Mouse (Mus musculus) neural tube, embryonic 13.5 days (tissue): ENCODE measurements around the gene Serinc2. TPM values are rescaled to one million over a fixed set of nuclear protein-coding genes. Genes with fewer than 3 reads are reported as not detected.

Experiments used
- ATAC-seq: fragments of 200-750 bp; cut with Nextera tagmentation; 2 replicates; pipeline ENCODE4 v1.8.0; 2017; ENCODE audit warnings: low read depth, mild to moderate bottlenecking, moderate TSS enrichment, moderate library complexity
- H3K27ac ChIP-seq: fragments of 300-500 bp; sonication (generic); replicated peaks from 2 replicates; pipeline ENCODE4 v1.5.1; 2015; ENCODE audit warnings: moderate library complexity, mild to moderate bottlenecking, inconsistent platforms
- H3K27me3 ChIP-seq: fragments of 300-500 bp; sonication (generic); 2 replicates; pipeline ENCODE4 v1.6.1; 2015; ENCODE audit warnings: mild to moderate bottlenecking, inconsistent platforms
- H3K36me3 ChIP-seq: fragments of 300-500 bp; sonication (generic); 2 replicates; pipeline ENCODE4 v1.6.1; 2015; ENCODE audit warnings: mild to moderate bottlenecking, inconsistent platforms
- H3K4me1 ChIP-seq: fragments of 300-500 bp; sonication (generic); replicated peaks from 2 replicates; pipeline ENCODE4 v1.6.1; 2015; ENCODE audit warnings: inconsistent platforms
- H3K4me2 ChIP-seq: fragments of 300-500 bp; sonication (generic); 2 replicates; pipeline ENCODE4 v1.6.1; 2015; ENCODE audit warnings: inconsistent platforms, mild to moderate bottlenecking, moderate library complexity
- H3K4me3 ChIP-seq: fragments of 300-500 bp; sonication (generic); 2 replicates; pipeline ENCODE4 v1.5.1; 2015; ENCODE audit warnings: mild to moderate bottlenecking, inconsistent platforms
- H3K9ac ChIP-seq: fragments of 300-500 bp; sonication (generic); 2 replicates; pipeline ENCODE4 v1.6.1; 2015; ENCODE audit warnings: moderate library complexity, mild to moderate bottlenecking, inconsistent platforms
- H3K9me3 ChIP-seq: fragments of 300-500 bp; sonication (generic); 2 replicates; pipeline ENCODE4 v1.6.1; 2016; ENCODE audit warnings: inconsistent platforms
- WGBS: fragments of 180-500 bp; shearing (Covaris S2); methylation state at CpG from one replicate; pipeline ENCODE4 v1.1.7; 2015; 5-methylcytosine and 5-hydroxymethylcytosine counted together
- polyA plus RNA-seq: library from polyadenylated mRNA; unstranded; fragments of >200 nt; fragmentation: Nextera tagmentation; extraction: Ambion mirVana; gene quantifications from 2 replicates; pipeline ENCODE4 v1.2.1, GENCODE M21; 2015

Gene Serinc2
- polyA plus RNA-seq, result 53.5 and 60.1 TPM in 2 replicates

DNA sequence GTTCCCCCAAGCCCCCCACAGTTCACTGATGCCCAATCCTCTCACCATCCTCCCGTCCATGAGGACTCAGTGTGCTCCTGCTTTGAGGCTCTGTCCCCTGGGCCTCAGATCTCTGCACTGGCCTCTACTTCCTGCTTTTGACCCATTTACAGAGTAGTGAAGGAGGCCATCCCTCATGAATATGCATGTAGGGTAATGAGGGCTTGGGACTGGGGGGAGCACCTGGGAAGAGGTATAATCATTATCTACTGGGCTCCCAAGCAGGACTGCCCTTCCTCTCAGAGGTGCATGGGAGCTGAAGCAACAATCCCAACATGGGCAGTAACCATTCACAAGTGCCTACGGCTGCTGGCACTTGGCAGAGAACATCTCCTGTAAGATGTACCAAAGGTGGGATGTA, at the start of gene Serinc2:
Gene Serinc2 (minus strand): TSS at position 101 of the 400 bp plus-strand sequence.
- H3K36me3 ChIP-seq, result no peaks in the 10 kb centered on the region
- no peak within 1 kb of the TSS for H3K4me3 ChIP-seq
- no peak for ATAC-seq
- 74% methylated on average over 2 of the region's 2 CpGs for WGBS
- H3K9ac ChIP-seq, result no peak within 1 kb of the TSS
- no peak within 1 kb of the TSS for H3K27ac ChIP-seq
- peaks cover 12% of the 10 kb centered on the region for H3K27me3 ChIP-seq
- peaks cover 13% of the 10 kb centered on the region for H3K4me1 ChIP-seq
- no peaks in the 10 kb centered on the region for H3K9me3 ChIP-seq
- no peak within 1 kb of the TSS for H3K4me2 ChIP-seq

DNA sequence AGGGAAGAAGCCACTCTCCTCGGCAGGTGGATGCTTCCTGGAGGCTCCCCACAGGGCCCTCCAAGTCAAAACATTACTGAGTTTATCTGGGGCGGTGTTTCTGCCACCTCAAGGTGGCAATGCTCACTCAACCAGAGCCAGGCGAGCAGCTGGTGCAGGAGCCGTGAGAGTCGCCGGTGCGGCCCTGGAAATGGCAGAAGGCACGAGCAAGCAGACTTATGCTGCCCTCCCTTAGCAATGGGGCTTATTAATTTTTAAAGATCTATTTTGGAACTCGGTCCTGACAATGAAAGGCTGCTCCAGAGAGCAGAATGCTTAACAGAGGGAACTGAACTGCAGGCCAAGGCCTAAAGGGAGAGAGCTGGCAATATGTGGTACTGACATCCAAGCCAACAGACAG, 48.4 kb upstream of the Serinc2 start:
- H3K27me3 ChIP-seq, result no peaks in the 10 kb centered on the region
- no peak overlapping the region for H3K4me3 ChIP-seq
- H3K9me3 ChIP-seq, result no peaks in the 10 kb centered on the region
- no peak overlapping the region for H3K27ac ChIP-seq
- no peak overlapping the region for H3K9ac ChIP-seq
- peaks cover 82% of the 10 kb centered on the region for H3K36me3 ChIP-seq
- WGBS, result 76% methylated on average over 9 of the region's 9 CpGs
- ATAC-seq, result no peak
- H3K4me2 ChIP-seq, result no peak overlapping the region
- H3K4me1 ChIP-seq, result no peaks in the 10 kb centered on the region

DNA sequence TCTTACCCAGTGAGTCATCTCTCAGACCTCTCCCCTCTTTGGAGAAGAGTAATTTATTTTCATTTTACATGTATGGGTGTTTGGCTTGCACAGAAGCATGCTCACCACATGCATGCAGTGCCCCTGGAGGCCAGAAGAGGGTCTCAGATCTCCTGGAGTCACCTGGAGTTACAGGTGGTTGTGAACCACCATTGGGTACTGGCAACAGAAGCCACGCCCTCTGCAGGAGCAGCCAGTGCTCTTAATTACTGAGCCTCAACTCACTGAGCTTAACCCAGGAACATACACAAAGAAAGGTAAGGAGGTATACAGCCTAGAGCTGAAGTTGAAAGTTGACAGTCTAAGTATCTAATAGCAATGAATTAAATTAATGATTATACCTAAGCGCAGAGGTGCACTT, 46.4 kb upstream of the Serinc2 start:
- H3K36me3 ChIP-seq, result peaks cover 82% of the 10 kb centered on the region
- 95% methylated on average over 2 of the region's 2 CpGs for WGBS
- H3K4me2 ChIP-seq, result no peak overlapping the region

GRCm38 (mm10) chr4:130323607-130324006, 44.6 kb upstream of the Serinc2 start:
- Histone ChIP-seq H3K27me3 (no peaks in the 10 kb centered on the region), H3K36me3 (peaks cover 86% of the 10 kb centered on the region), H3K4me1 (no peaks in the 10 kb centered on the region), H3K4me3 (no peak overlapping the region), H3K9me3 (no peaks in the 10 kb centered on the region), H3K4me2 (no peak overlapping the region), H3K9ac (no peak overlapping the region), H3K27ac (no peak overlapping the region)
- 82% methylated on average over 5 of the region's 5 CpGs for WGBS
- no peak for ATAC-seq

More for the DNA sequence above, 46.4 kb upstream of the Serinc2 start:
- no peaks in the 10 kb centered on the region for H3K27me3 ChIP-seq
- no peak overlapping the region for H3K4me3 ChIP-seq
- no peak overlapping the region for H3K9ac ChIP-seq
- no peaks in the 10 kb centered on the region for H3K4me1 ChIP-seq
- H3K9me3 ChIP-seq, result no peaks in the 10 kb centered on the region
- no peak for ATAC-seq
- no peak overlapping the region for H3K27ac ChIP-seq

DNA sequence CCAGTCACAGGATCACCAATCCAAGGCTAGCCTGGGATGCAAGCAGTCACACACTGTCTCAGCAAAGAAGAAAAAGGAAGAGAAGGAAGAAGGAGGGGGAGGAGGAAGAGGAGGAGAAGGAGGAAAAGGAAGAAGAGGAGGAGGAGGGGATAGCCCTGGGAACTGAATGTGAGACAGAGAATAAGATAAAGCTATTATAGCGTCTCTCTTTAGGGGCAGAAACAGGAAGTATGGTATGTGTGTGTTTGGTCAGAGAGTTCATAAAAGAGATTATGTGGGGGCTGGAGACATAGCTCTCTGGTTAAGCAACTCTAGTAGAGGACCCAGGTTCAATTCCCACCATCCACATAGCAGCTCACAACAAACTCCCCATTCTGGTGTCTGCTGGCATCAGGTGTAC, 44.2 kb upstream of the Serinc2 start:
- H3K4me2 ChIP-seq, result no peak overlapping the region
- H3K4me1 ChIP-seq, result no peaks in the 10 kb centered on the region
- H3K9me3 ChIP-seq, result no peaks in the 10 kb centered on the region
- no peak for ATAC-seq
- H3K36me3 ChIP-seq, result peaks cover 86% of the 10 kb centered on the region
- H3K4me3 ChIP-seq, result no peak overlapping the region
- H3K9ac ChIP-seq, result no peak overlapping the region
- H3K27ac ChIP-seq, result no peak overlapping the region
- H3K27me3 ChIP-seq, result no peaks in the 10 kb centered on the region
- 88% methylated on average over 1 of the region's 1 CpGs for WGBS

GRCm38 (mm10) chr4:130322567-130322966, 43.6 kb upstream of the Serinc2 start:
- Histone ChIP-seq H3K4me1 (no peaks in the 10 kb centered on the region), H3K36me3 (peaks cover 87% of the 10 kb centered on the region), H3K27ac (no peak overlapping the region), H3K4me2 (no peak overlapping the region), H3K9ac (no peak overlapping the region), H3K27me3 (no peaks in the 10 kb centered on the region), H3K9me3 (no peaks in the 10 kb centered on the region), H3K4me3 (no peak overlapping the region)
- WGBS, result 82% methylated on average over 7 of the region's 7 CpGs
- no peak for ATAC-seq

- no peaks in the 10 kb centered on the region for H3K27me3 ChIP-seq
- peaks cover 83% of the 10 kb centered on the region for H3K36me3 ChIP-seq
Measured at GRCm38 (mm10) chr4:130321640-130322039, 42.6 kb upstream of the Serinc2 start.

DNA sequence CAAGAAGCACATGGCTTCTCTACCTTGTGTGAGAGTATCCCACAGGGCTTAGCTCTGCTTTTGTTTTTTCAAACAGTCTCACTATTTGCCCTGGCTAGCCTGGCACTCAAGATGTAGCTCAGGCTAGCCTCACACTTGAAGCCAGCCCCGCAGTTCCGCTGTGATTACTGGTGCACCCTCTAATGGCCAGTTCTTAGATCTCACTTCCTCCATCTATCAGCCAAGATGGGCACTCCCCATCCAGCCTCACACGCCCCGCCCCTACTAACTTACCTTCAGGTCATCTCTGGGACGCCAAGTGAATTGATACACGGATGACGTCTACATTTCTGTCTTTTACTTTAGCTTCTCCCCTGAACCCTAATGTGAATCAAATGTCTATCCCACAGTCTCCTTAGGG, 40.6 kb upstream of the Serinc2 start:
- H3K36me3 ChIP-seq, result peaks cover 82% of the 10 kb centered on the region
- no peak for ATAC-seq
- no peaks in the 10 kb centered on the region for H3K9me3 ChIP-seq
- no peak overlapping the region for H3K27ac ChIP-seq
- no peaks in the 10 kb centered on the region for H3K27me3 ChIP-seq
- no peak overlapping the region for H3K4me3 ChIP-seq
- H3K9ac ChIP-seq, result no peak overlapping the region
- WGBS, result 86% methylated on average over 7 of the region's 7 CpGs
- no peaks in the 10 kb centered on the region for H3K4me1 ChIP-seq
- no peak overlapping the region for H3K4me2 ChIP-seq

More at GRCm38 (mm10) chr4:130321640-130322039, 42.6 kb upstream of the Serinc2 start:
- whole genome bisulfite sequencing, result 93% methylated on average over 7 of the region's 7 CpGs
- H3K9ac ChIP-seq, result no peak overlapping the region
- H3K4me3 ChIP-seq, result no peak overlapping the region
- no peaks in the 10 kb centered on the region for H3K4me1 ChIP-seq
- no peaks in the 10 kb centered on the region for H3K9me3 ChIP-seq
- H3K4me2 ChIP-seq, result no peak overlapping the region
- H3K27ac ChIP-seq, result no peak overlapping the region
- no peak for ATAC-seq

- ATAC-seq, result no peak
- H3K27me3 ChIP-seq, result no peaks in the 10 kb centered on the region
- H3K36me3 ChIP-seq, result peaks cover 82% of the 10 kb centered on the region
- 67% methylated on average over 3 of the region's 3 CpGs for WGBS
- H3K4me3 ChIP-seq, result no peak overlapping the region
- no peak overlapping the region for H3K9ac ChIP-seq
- no peaks in the 10 kb centered on the region for H3K4me1 ChIP-seq
- no peak overlapping the region for H3K4me2 ChIP-seq
- H3K9me3 ChIP-seq, result no peaks in the 10 kb centered on the region
- no peak overlapping the region for H3K27ac ChIP-seq
Measured at GRCm38 (mm10) chr4:130318122-130318521, 39.1 kb upstream of the Serinc2 start.

DNA sequence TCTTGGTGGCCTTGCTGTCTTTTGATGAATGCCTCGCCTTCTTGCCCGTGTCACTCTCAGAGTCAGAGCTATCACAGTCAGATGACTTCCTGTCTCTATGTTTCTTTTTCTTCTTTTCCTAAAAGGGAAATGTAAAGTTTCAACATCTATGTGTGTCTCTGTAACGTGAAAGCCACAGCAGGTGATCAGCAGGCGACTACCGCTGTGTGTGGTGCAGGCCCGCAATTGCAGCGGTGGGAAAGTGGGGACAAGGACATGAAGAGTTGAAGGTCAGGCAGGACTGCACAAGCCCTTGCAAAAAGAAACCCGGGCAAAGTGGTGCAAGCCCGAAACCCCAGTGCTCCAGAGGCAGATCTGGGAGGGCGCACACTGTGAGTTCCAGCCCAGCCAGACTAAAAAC, 37.7 kb upstream of the Serinc2 start:
- 82% methylated on average over 10 of the region's 10 CpGs for WGBS
- Histone ChIP-seq H3K27ac (no peak overlapping the region), H3K4me2 (no peak overlapping the region), H3K9ac (no peak overlapping the region), H3K27me3 (no peaks in the 10 kb centered on the region), H3K9me3 (no peaks in the 10 kb centered on the region), H3K36me3 (peaks cover 76% of the 10 kb centered on the region), H3K4me1 (no peaks in the 10 kb centered on the region), H3K4me3 (no peak overlapping the region)
- no peak for ATAC-seq

GRCm38 (mm10) chr4:130315771-130316527, 36.9 kb upstream of the Serinc2 start:
- peaks cover 74% of the 10 kb centered on the region for H3K36me3 ChIP-seq

DNA sequence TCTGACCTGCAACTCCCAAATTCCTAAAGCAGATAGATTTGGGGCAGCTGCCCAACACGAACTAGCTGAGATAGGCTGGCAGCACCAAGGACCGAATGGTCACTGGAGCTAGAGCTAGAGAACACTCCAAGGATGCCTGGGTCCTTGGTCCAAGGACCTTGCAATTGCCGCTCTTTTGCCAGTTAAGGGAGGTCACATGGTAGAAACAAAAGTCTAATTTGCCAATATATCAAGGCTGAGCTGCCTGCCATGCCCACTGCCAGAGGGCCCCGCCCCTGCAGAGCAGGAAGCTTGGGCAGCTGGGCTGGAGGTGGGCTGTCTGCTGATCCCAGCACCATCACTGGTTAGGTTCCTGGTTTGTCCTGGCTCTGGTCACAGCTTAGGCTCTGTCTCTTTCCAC, 34.5 kb upstream of the Serinc2 start:
- WGBS, result 93% methylated on average over 4 of the region's 4 CpGs
- no peak overlapping the region for H3K4me3 ChIP-seq
- no peaks in the 10 kb centered on the region for H3K9me3 ChIP-seq
- H3K36me3 ChIP-seq, result peaks cover 54% of the 10 kb centered on the region
- H3K4me2 ChIP-seq, result no peak overlapping the region
- H3K4me1 ChIP-seq, result peaks cover 14% of the 10 kb centered on the region; the same call in 1 of the 2 replicates
- peaks cover 29% of the 10 kb centered on the region for H3K27me3 ChIP-seq
- H3K27ac ChIP-seq, result no peak overlapping the region
- H3K9ac ChIP-seq, result no peak overlapping the region
- no peak for ATAC-seq

More at GRCm38 (mm10) chr4:130315771-130316527, 36.9 kb upstream of the Serinc2 start:
- Histone ChIP-seq H3K9me3 (no peaks in the 10 kb centered on the region), H3K9ac (no peak overlapping the region), H3K27me3 (peaks cover 6% of the 10 kb centered on the region), H3K4me2 (no peak overlapping the region), H3K4me3 (no peak overlapping the region), H3K27ac (no peak overlapping the region), H3K4me1 (no peaks in the 10 kb centered on the region)
- 78% methylated on average over 13 of the region's 13 CpGs for WGBS
- no peak for ATAC-seq

DNA sequence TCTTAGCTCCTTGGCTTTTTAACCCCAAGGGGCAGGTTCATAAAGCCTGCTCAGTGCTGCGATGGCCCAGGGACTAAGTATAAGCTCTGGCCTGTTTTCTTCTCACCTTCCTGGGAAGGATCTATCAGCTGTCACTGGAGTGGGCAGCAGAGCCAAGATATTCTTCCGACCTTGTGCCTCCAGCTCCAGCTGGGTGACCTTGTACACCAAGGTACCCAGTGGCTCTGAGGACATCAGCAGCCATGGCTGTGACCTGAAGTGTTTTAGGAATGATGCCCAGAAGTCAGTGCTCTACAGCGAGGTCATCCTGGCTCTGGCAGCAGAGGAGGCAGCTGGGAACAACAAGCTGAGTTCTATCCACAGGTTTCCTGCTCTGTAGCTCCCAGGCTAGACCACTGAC, 33.5 kb upstream of the Serinc2 start:
- Histone ChIP-seq H3K9ac (no peak overlapping the region), H3K36me3 (peaks cover 44% of the 10 kb centered on the region), H3K27me3 (peaks cover 33% of the 10 kb centered on the region), H3K4me3 (no peak overlapping the region), H3K27ac (no peak overlapping the region), H3K9me3 (no peaks in the 10 kb centered on the region), H3K4me1 (peaks cover 24% of the 10 kb centered on the region), H3K4me2 (no peak overlapping the region)
- WGBS, result 90% methylated on average over 3 of the region's 3 CpGs
- no peak for ATAC-seq
